Mouse (Mus musculus) midbrain, embryonic 10.5 days (tissue): ENCODE results near the gene Yjefn3. TPM values are rescaled to one million over a fixed set of nuclear protein-coding genes. Genes with fewer than 3 reads are reported as not detected.

Source experiments
- DNase-seq: peaks from one replicate; pipeline ENCODE4 v3.0.0-alpha.2; 2017; ENCODE audit warnings: low spot score
- H3K27ac ChIP-seq: fragments of 300-500 bp; sonication (generic); replicated peaks from 2 replicates; pipeline ENCODE4 v1.5.1; 2016; ENCODE audit warnings: mild to moderate bottlenecking
- H3K27me3 ChIP-seq: fragments of 300-500 bp; sonication (generic); 2 replicates; pipeline ENCODE4 v1.6.1; 2016; ENCODE audit warnings: low read depth, mild to moderate bottlenecking; ENCODE audit not compliant: poor library complexity, severe bottlenecking
- H3K36me3 ChIP-seq: fragments of 300-500 bp; sonication (generic); 2 replicates; pipeline ENCODE4 v1.6.1; 2016; ENCODE audit warnings: mild to moderate bottlenecking, moderate library complexity
- H3K4me1 ChIP-seq: fragments of 300-500 bp; sonication (generic); 2 replicates; pipeline ENCODE4 v1.6.1; 2016
- H3K4me3 ChIP-seq: fragments of 300-500 bp; sonication (generic); 2 replicates; pipeline ENCODE4 v1.5.1; 2016; ENCODE audit warnings: mild to moderate bottlenecking, moderate library complexity
- H3K9me3 ChIP-seq: fragments of 300-500 bp; sonication (generic); replicated peaks from 2 replicates; pipeline ENCODE4 v1.6.1; 2016; ENCODE audit warnings: mild to moderate bottlenecking
- WGBS: fragments of 180-500 bp; shearing (Covaris S2); methylation state at CpG from one replicate; pipeline ENCODE4 v1.1.7; 2016; 5-methylcytosine and 5-hydroxymethylcytosine counted together
- polyA plus RNA-seq: library from polyadenylated mRNA; unstranded; fragments of >200 nt; fragmentation: Nextera tagmentation; extraction: Ambion mirVana; gene quantifications from 2 replicates; pipeline ENCODE4 v1.2.1, GENCODE M21; 2016

Yjefn3 gene
- polyA plus RNA-seq, 1 experiment from 2014 or later = 4.2 TPM

DNA sequence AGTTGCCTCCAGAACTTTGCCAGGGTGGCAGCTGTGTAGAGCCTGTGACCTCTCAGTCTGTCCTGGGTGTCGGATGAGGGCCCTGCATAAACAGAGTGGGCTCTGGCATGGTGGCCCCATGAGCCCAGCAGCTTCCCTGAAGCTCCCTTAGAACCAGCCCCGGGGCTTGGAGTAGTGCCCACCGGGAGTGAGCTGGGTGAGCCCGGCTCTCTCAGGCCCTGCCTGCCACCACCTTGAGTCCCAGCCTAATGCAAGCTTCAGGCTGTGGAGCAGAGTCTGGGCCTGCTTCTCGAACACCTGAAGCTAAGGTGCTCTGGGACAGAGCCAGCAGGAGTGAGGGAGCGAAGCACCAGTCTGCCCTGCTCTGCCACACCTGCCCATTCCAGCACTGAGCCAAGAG lies 31.6 kb downstream of the Yjefn3 start:
- Histone ChIP-seq H3K36me3 (peaks cover 46% of the 10 kb centered on the region), H3K27me3 (peaks cover 14% of the 10 kb centered on the region; the same call in 1 of the 2 replicates), H3K9me3 (no peaks in the 10 kb centered on the region), H3K4me3 (no peak overlapping the region), H3K27ac (no peak overlapping the region), H3K4me1 (peaks cover 3% of the 10 kb centered on the region; the same call in 1 of the 2 replicates)
- 81% methylated on average over 6 of the region's 6 CpGs for WGBS
- no peak for DNase-seq

DNA sequence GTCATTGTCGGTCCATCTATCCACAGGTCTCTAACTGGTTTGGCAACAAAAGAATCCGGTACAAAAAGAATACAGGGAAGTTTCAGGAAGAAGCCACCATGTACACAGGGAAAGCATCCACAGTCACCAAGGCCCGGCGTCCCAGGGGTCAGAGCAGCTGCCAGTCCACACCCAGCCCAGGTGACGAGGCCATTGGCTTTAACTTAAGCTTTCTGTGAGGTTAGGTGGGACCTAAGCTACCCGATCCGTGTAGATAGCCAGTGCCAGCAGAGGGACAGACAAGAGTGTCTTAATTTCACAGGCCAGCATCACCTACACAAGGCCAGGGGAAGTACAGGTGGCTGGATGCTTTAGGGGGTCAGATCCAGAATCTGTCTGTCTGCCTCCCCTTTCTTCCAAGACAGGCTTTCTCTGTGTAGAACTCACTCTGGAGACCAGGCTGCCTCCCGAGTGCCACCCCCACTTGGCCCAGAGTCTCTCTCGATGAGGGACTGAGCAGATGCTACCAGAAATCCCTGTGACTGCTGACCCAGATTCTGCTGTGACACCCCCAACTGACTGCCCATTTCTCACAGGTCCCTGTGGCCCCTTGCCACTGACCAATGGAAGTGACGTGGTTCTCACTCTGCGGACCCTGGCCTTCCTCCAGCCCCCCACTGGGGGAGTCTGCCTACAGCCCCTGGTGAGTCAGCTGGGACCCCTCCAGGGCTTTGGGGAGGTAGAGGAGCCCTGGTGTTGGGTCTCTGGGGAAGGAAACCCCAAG lies 32.3 kb downstream of the Yjefn3 start:
- peaks cover 53% of the 10 kb centered on the region for H3K36me3 ChIP-seq
- peaks cover 3% of the 10 kb centered on the region; the same call in 1 of the 2 replicates for H3K4me1 ChIP-seq
- H3K27me3 ChIP-seq = 0 out of 2 replicates have a peak, but pooled peaks cover 7% of the 10 kb centered on the region
- no peaks in the 10 kb centered on the region for H3K9me3 ChIP-seq
- DNase-seq = no peak
- H3K4me3 ChIP-seq = no peak overlapping the region
- H3K27ac ChIP-seq = no peak overlapping the region
- WGBS = 86% methylated on average over 11 of the region's 11 CpGs

DNA sequence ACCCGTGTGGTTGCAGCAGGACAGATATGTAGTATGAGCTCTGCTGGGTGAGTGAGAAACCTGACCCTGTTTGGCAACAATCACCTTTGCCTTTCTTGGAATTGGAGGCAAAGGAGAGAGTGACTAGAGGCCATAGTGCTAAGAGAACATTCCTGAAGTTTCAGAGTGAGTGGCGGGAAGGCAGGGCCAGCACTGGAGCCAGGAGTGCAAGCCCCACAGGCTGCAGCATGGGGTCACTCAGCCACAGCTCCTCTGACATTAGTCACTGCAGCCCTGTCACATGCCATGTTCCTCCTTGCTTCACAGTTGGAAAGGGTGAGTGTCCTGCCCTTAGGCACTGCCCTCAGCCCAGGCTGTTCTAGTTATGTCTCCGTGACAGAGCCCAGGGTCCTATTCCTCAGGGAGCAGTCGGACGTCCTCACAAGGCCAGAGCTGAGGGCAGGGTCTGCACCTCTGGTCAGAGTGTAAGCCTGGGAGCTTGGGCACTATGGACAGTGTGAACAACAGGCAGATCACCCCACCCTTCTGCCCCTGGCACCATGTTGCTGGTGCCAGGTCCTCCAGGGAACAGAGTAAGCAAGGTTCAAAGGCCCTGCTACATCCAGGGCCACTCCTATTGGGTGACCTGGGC lies 34.7 kb downstream of the Yjefn3 start:
- 76% methylated on average over 5 of the region's 5 CpGs for WGBS

DNA sequence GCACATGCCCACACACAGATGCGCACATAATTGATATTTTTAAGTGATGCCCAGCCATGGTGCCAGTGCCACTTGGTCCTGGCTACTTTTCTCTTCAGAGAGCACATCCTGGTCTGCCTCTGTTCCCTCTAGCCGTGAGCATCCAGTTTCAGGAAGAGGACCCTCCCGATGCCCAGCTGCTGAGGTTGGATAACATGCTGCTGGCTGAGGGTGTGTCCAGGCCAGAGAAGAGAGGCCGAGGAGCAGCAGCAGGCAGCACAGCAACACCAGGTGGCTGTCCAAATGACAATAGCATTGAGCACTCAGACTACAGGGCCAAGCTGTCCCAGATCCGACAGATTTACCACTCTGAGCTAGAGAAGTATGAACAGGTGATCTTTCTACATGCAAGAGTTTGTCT lies 38.3 kb downstream of the Yjefn3 start:
- no peaks in the 10 kb centered on the region for H3K27me3 ChIP-seq
- 88% methylated on average over 5 of the region's 5 CpGs for WGBS
- DNase-seq = no peak
- H3K4me3 ChIP-seq = no peak overlapping the region
- peaks cover 66% of the 10 kb centered on the region for H3K36me3 ChIP-seq
- H3K9me3 ChIP-seq = no peaks in the 10 kb centered on the region
- no peak overlapping the region for H3K27ac ChIP-seq
- H3K4me1 ChIP-seq = no peaks in the 10 kb centered on the region

More for the DNA sequence above, 34.7 kb downstream of the Yjefn3 start:
- Histone ChIP-seq H3K9me3 (no peaks in the 10 kb centered on the region), H3K27ac (no peak overlapping the region), H3K4me1 (no peaks in the 10 kb centered on the region), H3K36me3 (peaks cover 67% of the 10 kb centered on the region), H3K4me3 (no peak overlapping the region), H3K27me3 (no peaks in the 10 kb centered on the region)
- no peak for DNase-seq

DNA sequence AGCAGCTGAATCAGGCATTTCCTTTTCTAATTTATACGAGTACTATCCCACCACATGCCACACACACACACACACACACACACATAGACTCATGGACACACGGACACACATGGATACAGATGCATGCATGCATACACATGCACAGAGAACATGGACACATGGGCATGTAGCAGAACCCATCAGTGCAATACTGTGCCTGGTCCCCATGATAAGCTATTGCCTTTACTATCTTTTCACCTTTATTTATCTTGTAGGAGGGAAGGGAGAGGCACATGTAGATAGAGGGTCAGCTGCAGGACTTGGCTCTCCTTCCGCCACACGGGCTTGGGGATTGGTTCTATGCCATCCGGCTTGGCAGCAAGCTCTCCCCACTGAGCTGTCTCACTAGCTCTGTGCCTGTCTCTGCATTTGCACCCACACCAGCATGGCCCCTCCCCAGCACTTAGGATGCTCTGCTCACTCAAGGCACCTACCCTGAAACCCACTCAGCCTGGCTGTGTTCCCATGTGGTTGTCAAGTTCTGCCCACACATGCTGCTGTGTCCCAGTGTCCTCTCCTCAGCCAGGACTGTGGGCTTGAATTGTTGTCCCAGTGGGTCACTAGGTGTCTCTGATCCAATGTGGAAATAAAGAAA lies 39.0 kb downstream of the Yjefn3 start:
- Histone ChIP-seq H3K27ac (no peak overlapping the region), H3K4me1 (no peaks in the 10 kb centered on the region), H3K36me3 (peaks cover 73% of the 10 kb centered on the region), H3K4me3 (no peak overlapping the region), H3K9me3 (no peaks in the 10 kb centered on the region), H3K27me3 (no peaks in the 10 kb centered on the region)
- WGBS = 89% methylated on average over 5 of the region's 5 CpGs
- DNase-seq = no peak

DNA sequence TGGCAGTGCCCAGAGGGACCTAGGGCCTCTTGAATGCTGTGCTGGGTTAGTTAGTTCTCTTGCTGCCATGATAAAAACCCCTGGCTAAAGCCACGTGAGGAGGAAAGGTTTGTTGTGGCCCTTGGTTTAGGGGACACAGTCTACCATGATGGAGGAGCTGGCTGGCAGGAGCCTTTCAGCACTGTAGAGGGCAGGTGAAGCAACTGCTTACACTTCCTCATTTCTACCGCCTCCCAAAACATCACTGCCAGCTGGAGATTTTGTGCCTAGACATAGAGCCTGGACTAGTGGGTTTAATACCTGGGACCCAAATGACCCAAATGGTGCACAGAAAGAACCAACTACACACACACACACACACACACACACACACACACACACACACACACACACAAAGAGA lies 41.3 kb downstream of the Yjefn3 start:
- H3K27ac ChIP-seq = no peak overlapping the region
- H3K4me3 ChIP-seq = no peak overlapping the region
- H3K36me3 ChIP-seq = peaks cover 68% of the 10 kb centered on the region
- no peaks in the 10 kb centered on the region for H3K27me3 ChIP-seq
- no peak for DNase-seq
- H3K4me1 ChIP-seq = no peaks in the 10 kb centered on the region
- no peaks in the 10 kb centered on the region for H3K9me3 ChIP-seq
- WGBS = 74% methylated on average over 2 of the region's 2 CpGs

DNA sequence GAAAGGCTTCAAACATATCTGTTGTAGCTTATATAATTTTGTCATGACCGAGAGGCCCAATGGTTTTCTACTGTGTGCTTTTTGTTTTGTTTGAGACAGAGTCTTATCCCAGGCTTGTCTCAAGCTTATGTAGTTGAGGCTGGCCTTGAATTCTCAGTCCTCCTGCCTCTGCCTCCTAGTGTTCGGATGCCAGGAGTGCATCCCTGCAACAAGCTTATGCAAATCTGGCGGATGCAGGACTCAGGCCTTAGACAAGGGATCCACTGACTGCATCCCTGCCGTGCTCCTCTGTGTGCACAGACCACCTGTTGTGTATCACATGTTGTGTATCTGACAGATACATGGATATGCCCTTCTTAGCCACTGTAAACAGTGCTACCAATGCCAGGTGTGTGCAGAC lies 41.7 kb downstream of the Yjefn3 start:
- Histone ChIP-seq H3K9me3 (no peaks in the 10 kb centered on the region), H3K4me1 (no peaks in the 10 kb centered on the region), H3K36me3 (peaks cover 63% of the 10 kb centered on the region), H3K4me3 (no peak overlapping the region), H3K27ac (no peak overlapping the region), H3K27me3 (no peaks in the 10 kb centered on the region)
- 56% methylated on average over 4 of the region's 4 CpGs for WGBS
- no peak for DNase-seq

DNA sequence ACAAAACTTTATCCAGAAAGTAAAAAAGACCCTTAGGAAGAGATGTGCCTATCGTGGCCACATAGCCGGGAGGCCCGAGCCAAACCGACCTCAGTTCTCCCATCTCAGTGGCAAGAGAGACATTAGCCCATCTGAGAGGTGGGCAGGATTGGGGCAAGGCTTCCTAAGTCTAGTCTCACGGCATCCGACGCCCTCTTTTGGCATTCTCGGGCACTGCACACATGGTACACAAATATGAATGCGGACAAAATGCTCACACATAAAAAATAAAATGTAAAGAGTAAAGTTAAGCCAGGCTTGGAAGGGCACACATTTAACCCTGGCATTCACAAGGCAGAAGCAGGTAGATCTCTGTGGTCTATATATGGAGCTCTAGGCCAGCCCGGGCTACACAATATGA lies 48.6 kb downstream of the Yjefn3 start:
- Histone ChIP-seq H3K36me3 (peaks cover 49% of the 10 kb centered on the region), H3K4me1 (no peaks in the 10 kb centered on the region), H3K27me3 (no peaks in the 10 kb centered on the region), H3K27ac (no peak overlapping the region), H3K4me3 (no peak overlapping the region), H3K9me3 (0 out of 2 replicates have a peak, but pooled peaks cover 3% of the 10 kb centered on the region)
- no peak for DNase-seq
- 91% methylated on average over 10 of the region's 10 CpGs for WGBS

DNA sequence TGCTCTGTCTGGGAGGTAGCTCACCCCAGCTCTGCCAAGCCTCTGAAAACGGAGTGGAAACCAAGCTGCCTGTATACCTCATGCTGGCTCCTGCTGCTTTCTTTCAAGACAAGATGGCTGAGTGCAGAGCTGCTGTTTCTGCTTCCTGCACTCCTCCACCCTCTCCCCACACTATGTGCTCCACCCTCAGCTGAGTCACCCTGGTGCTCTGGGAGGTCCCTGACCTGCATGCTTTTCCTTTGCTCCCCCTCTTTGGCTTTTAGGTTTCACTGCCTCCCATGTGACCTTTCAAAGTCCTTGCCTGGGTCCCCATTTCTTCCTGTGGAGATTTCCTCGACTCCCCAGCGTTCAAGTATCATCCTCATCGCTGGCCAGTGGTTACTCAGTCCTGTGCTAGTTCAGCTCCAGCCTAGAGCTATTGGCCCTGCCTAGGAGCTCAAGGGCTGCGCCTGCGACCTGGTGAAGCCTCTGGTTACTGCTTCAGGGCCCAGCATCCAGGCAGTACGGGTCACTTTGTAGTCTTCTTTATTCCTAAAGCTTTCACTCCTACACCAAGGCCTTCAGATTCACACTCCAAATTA lies 51.5 kb downstream of the Yjefn3 start:
- H3K27me3 ChIP-seq = no peaks in the 10 kb centered on the region
- no peak overlapping the region for H3K27ac ChIP-seq
- no peak overlapping the region for H3K4me3 ChIP-seq
- H3K4me1 ChIP-seq = no peaks in the 10 kb centered on the region
- WGBS = 84% methylated on average over 7 of the region's 7 CpGs
- H3K9me3 ChIP-seq = 0 out of 2 replicates have a peak, but pooled peaks cover 3% of the 10 kb centered on the region
- DNase-seq = no peak
- H3K36me3 ChIP-seq = peaks cover 45% of the 10 kb centered on the region

DNA sequence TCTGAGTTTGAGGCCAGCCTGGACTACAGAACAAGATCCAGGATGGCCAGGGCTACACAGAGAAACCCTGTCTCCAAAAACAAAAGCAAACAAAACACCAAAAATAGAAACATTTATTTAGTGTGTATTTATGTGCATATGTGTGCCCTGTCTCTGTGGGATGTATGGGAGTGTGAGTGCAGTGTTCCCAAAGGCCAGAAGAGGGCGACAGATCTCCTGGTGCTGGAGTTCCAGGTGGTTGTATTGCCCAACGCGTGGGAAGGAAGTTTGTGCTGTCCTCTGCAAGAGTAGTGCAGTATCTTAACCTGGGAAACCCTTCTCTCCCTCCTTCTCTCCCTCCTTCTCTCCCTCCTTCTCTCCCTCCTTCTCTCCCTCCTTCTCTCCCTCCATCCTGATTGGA lies 52.6 kb downstream of the Yjefn3 start:
- 49% methylated on average over 3 of the region's 3 CpGs for WGBS
- Histone ChIP-seq H3K27me3 (no peaks in the 10 kb centered on the region), H3K4me1 (no peaks in the 10 kb centered on the region), H3K27ac (no peak overlapping the region), H3K36me3 (peaks cover 45% of the 10 kb centered on the region), H3K9me3 (0 out of 2 replicates have a peak, but pooled peaks cover 3% of the 10 kb centered on the region), H3K4me3 (no peak overlapping the region)
- no peak for DNase-seq

DNA sequence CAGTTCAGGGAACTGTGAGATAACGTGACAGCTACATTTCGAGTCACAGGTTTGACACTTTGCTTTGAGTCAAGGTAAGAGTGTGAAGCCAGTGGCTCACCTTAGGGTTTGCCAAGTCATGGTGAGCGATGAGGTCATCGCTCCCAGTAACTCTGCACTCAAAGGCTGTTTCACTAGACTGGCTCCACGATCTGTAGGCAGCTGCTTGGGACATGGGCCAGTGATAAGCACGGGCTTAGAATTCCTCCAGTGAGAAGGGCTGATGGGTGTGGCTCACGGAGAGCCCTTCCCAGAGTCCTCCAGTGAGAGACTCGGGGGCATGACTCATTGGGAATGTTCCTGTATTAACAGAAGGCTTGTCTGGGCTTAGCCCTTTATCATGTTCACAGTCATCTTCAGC lies 53.6 kb downstream of the Yjefn3 start:
- H3K4me1 ChIP-seq = no peaks in the 10 kb centered on the region
- H3K4me3 ChIP-seq = no peak overlapping the region

DNA sequence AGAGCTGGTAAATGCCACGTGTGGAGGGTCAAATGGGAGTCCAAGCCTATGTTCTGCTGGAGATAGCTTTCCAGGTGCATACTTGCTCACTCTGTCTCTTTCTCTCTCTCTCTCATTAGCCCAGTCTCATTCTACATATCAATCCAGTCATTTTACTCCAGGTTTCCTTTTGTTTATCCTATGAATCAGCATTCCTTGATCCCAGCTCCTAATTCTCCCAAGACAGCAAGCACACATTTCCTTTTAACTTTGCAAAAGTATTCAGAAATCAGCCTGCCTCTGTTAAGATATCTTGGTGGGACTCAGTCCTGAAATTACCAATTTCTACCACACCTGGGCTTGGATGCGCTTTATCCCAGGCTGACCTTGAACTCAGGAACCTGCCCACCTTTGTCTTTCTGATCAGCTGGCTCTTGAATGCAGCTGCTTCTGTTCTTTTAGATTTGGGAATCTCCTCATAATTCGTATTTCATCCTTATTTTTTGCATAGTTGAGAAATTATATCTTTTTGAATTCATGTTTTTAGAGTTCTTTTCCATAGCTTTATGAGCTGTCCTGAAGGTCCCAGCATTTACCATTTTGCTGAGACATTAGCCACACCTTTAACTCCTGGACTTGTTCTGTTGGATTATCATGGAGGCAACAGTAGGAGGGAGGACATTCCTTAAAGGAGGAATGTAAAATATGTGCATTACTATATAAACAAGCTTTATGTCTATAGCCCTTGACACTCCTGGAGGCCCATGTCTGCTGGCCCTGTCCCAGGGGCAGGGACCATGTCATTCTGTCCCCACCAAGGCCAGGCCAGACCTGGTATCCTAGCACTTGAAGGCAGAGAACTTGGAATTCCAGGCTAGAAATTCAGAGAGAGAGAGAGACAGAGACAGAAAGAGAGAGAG lies 55.1 kb downstream of the Yjefn3 start:
- Histone ChIP-seq H3K4me1 (no peaks in the 10 kb centered on the region), H3K9me3 (0 out of 2 replicates have a peak, but pooled peaks cover 3% of the 10 kb centered on the region), H3K36me3 (peaks cover 35% of the 10 kb centered on the region), H3K27ac (no peak overlapping the region), H3K27me3 (no peaks in the 10 kb centered on the region), H3K4me3 (no peak overlapping the region)
- 83% methylated on average over 3 of the region's 3 CpGs for WGBS
- DNase-seq = no peak

More for the DNA sequence above, 53.6 kb downstream of the Yjefn3 start:
- H3K27me3 ChIP-seq = no peaks in the 10 kb centered on the region
- H3K36me3 ChIP-seq = peaks cover 44% of the 10 kb centered on the region
- H3K27ac ChIP-seq = no peak overlapping the region
- no peak for DNase-seq
- whole genome bisulfite sequencing = 89% methylated on average over 8 of the region's 8 CpGs
- H3K9me3 ChIP-seq = 0 out of 2 replicates have a peak, but pooled peaks cover 3% of the 10 kb centered on the region
